Mouse (Mus musculus) bone marrow macrophage, adult 2 months (primary cell): Measurements from ENCODE around the gene Mr1.

ENCODE experiments used
- CTCF ChIP-seq: IDR thresholded peaks from 2 replicates; pipeline ENCODE4 v1.5.1; 2012; ENCODE audit warnings: low read depth, mild to moderate bottlenecking, low read length, moderate library complexity
- POLR2A ChIP-seq: IDR thresholded peaks from 2 replicates; pipeline ENCODE4 v1.6.1; 2012; ENCODE audit warnings: mild to moderate bottlenecking, low read depth, low read length, borderline replicate concordance

GRCm38 (mm10) chr1:155097354-155097753 lies 49.3 kb downstream of the Mr1 start:
- TF ChIP-seq CTCF (no peak), POLR2A (no peak)
